Mouse (Mus musculus): Measurements from ENCODE around the gene Psmb8.
A peak's percentile ranks its signal among the peaks of the same experiment; 100 is the strongest.

The Psmb8 gene

GRCm38 (mm10) chr17:34196941-34197894, at the start of gene Psmb8:
TSS of gene Psmb8 (plus strand) at chr17:34197721.
- peak; percentile 67 for DNase-seq

GRCm38 (mm10) chr17:34152923-34153322, 44.6 kb upstream of the Psmb8 start, which contains the start of gene H2-DMb1:
TSS of gene H2-DMb1 (plus strand) at chr17:34153072.
- no peak for DNase-seq

GRCm38 (mm10) chr17:34155534-34155933, 42.0 kb upstream of the Psmb8 start:
- DNase-seq = no peak

GRCm38 (mm10) chr17:34164202-34164895, 33.2 kb upstream of the Psmb8 start:
- DNase-seq = peak; percentile 36

GRCm38 (mm10) chr17:34165033-34165730, 32.3 kb upstream of the Psmb8 start:
- no peak for DNase-seq

- peak; percentile 29 for DNase-seq
Observed at GRCm38 (mm10) chr17:34169279-34169678, 28.2 kb upstream of the Psmb8 start.

GRCm38 (mm10) chr17:34170487-34170876, 27.0 kb upstream of the Psmb8 start:
- DNase-seq = no peak

GRCm38 (mm10) chr17:34170877-34171498, 26.5 kb upstream of the Psmb8 start:
- peak; percentile 74 for DNase-seq

- no peak for DNase-seq
Observed at GRCm38 (mm10) chr17:34172528-34172927, 25.0 kb upstream of the Psmb8 start.

- DNase-seq = no peak
Observed at GRCm38 (mm10) chr17:34174075-34174474, 23.4 kb upstream of the Psmb8 start.

- DNase-seq = no peak
Observed at GRCm38 (mm10) chr17:34177179-34177578, 20.3 kb upstream of the Psmb8 start.

GRCm38 (mm10) chr17:34179019-34179418, 18.5 kb upstream of the Psmb8 start:
- DNase-seq = no peak

- DNase-seq = no peak
Observed at GRCm38 (mm10) chr17:34179913-34180859, 17.3 kb upstream of the Psmb8 start.

GRCm38 (mm10) chr17:34183564-34184219, 13.8 kb upstream of the Psmb8 start:
- DNase-seq = no peak

GRCm38 (mm10) chr17:34185526-34185925, 12.0 kb upstream of the Psmb8 start:
- DNase-seq = no peak

- DNase-seq = no peak
Observed at GRCm38 (mm10) chr17:34186885-34187260, 10.6 kb upstream of the Psmb8 start.

GRCm38 (mm10) chr17:34187261-34187916, 10.1 kb upstream of the Psmb8 start, which contains the start of the genes Tap1 and Psmb9:
TSS of gene Tap1 (plus strand) at chr17:34187553.
TSS of gene Psmb9 (minus strand) at chr17:34187764.
- DNase-seq = peak; percentile 91

GRCm38 (mm10) chr17:34188010-34188409, 9.5 kb upstream of the Psmb8 start:
- peak; percentile 14 for DNase-seq

- no peak for DNase-seq
Observed at GRCm38 (mm10) chr17:34188986-34189385, 8.5 kb upstream of the Psmb8 start.

GRCm38 (mm10) chr17:34192852-34193251, 4.7 kb upstream of the Psmb8 start:
- no peak for DNase-seq

Measured in liver (tissue).